Mouse (Mus musculus) megakaryocyte, embryonic 14.5 days (primary cell): ENCODE data around the gene Mxd3.

ENCODE experiments used
- FLI1 ChIP-seq: IDR thresholded peaks from 2 replicates; pipeline ENCODE4 v1.6.1; 2012; ENCODE audit warnings: low read length, inconsistent platforms, mixed read lengths
- GATA1 ChIP-seq: IDR thresholded peaks from 3 replicates; pipeline ENCODE4 v1.6.1; 2012; ENCODE audit warnings: mixed read lengths, low read length, inconsistent platforms, borderline replicate concordance

DNA sequence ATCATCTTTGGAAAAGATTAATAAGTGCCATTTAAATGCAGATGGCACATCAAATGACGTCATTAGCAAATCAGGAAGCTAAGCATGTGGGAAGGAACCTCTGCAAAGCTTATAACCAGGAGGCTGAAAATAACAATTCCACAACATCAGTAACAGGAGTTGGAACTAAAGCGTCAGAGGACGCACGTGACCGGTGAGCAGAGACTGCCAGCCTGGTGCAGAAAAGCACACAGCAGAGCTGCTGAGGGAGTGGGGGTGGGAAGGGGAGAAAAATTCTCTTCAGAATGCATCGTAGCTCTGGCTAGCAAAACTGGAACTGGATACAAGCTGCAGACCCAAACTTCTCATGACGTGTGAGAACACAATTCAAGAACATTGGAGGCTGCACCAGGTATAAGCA lies 14.7 kb upstream of the Mxd3 start:
- no peak for TF ChIP-seq GATA1
- TF ChIP-seq FLI1, result no peak
